Mouse (Mus musculus): ENCODE measurements at regions not wholly inside any gene's neighbourhood (a gene's known extent, or its start where the extent isn't known, plus 50 kb on each side); places are given as distances from the start of the nearest gene placed in this dataset.

- no peaks in the 10 kb centered on the region for H3K27me3 ChIP-seq (replicated peaks; ENCODE audit: low read depth, poor library complexity, severe bottlenecking)
- no peaks in the 10 kb centered on the region for H3K9me3 ChIP-seq
- no peaks in the 10 kb centered on the region for H3K36me3 ChIP-seq (replicated peaks)
- no peak overlapping the region for H3K27ac ChIP-seq (replicated peaks)
- no peak overlapping the region for H3K4me3 ChIP-seq
- no peak for DNase-seq (ENCODE audit: low spot score)
- peaks cover 14% of the 10 kb centered on the region for H3K4me1 ChIP-seq
- 87% methylated on average over 4 of the region's 4 CpGs for WGBS
Measured at GRCm38 (mm10) chr2:50003866-50004265, 62.4 kb upstream of the Lypd6 start.

GRCm38 (mm10) chr2:50004674-50005527 is 61.3 kb upstream of the Lypd6 start:
- WGBS, result 52% methylated on average over 11 of the region's 11 CpGs
- Histone ChIP-seq H3K9me3 (no peaks in the 10 kb centered on the region), H3K27me3 (replicated peaks; ENCODE audit: low read depth, poor library complexity, severe bottlenecking) (no peaks in the 10 kb centered on the region), H3K27ac (replicated peaks) (no peak overlapping the region), H3K4me3 (no peak overlapping the region), H3K4me1 (peaks cover 14% of the 10 kb centered on the region), H3K36me3 (replicated peaks) (no peaks in the 10 kb centered on the region)
- DNase-seq (ENCODE audit: low spot score), result peak; percentile 10

GRCm38 (mm10) chr2:50008282-50008681 is 57.9 kb upstream of the Lypd6 start:
- Histone ChIP-seq H3K36me3 (replicated peaks) (no peaks in the 10 kb centered on the region), H3K4me3 (no peak overlapping the region), H3K27me3 (replicated peaks; ENCODE audit: low read depth, poor library complexity, severe bottlenecking) (no peaks in the 10 kb centered on the region), H3K4me1 (peaks cover 17% of the 10 kb centered on the region), H3K27ac (replicated peaks) (no peak overlapping the region), H3K9me3 (no peaks in the 10 kb centered on the region)
- DNase-seq (ENCODE audit: low spot score), result no peak
- 69% methylated on average over 5 of the region's 5 CpGs for WGBS

- H3K27me3 ChIP-seq (replicated peaks; ENCODE audit: low read depth, poor library complexity, severe bottlenecking), result no peaks in the 10 kb centered on the region
- no peak overlapping the region for H3K4me3 ChIP-seq
- no peaks in the 10 kb centered on the region for H3K9me3 ChIP-seq
- 65% methylated on average over 1 of the region's 1 CpGs for WGBS
- peaks cover 7% of the 10 kb centered on the region for H3K4me1 ChIP-seq
- no peak overlapping the region for H3K27ac ChIP-seq (replicated peaks)
- no peaks in the 10 kb centered on the region for H3K36me3 ChIP-seq (replicated peaks)
- no peak for DNase-seq (ENCODE audit: low spot score)
Measured at GRCm38 (mm10) chr2:50010409-50010808, 55.8 kb upstream of the Lypd6 start.

GRCm38 (mm10) chr2:50012303-50012702 is 53.9 kb upstream of the Lypd6 start:
- H3K27ac ChIP-seq (replicated peaks), result no peak overlapping the region
- no peaks in the 10 kb centered on the region for H3K36me3 ChIP-seq (replicated peaks)
- H3K4me1 ChIP-seq, result peaks cover 4% of the 10 kb centered on the region; the same call in 1 of the 2 replicates
- no peak for DNase-seq (ENCODE audit: low spot score)
- no peaks in the 10 kb centered on the region for H3K9me3 ChIP-seq
- H3K27me3 ChIP-seq (replicated peaks; ENCODE audit: low read depth, poor library complexity, severe bottlenecking), result no peaks in the 10 kb centered on the region
- WGBS, result 83% methylated on average over 3 of the region's 3 CpGs
- no peak overlapping the region for H3K4me3 ChIP-seq

GRCm38 (mm10) chr2:50013248-50013647 is 53.0 kb upstream of the Lypd6 start:
- Histone ChIP-seq H3K27me3 (replicated peaks; ENCODE audit: low read depth, poor library complexity, severe bottlenecking) (no peaks in the 10 kb centered on the region), H3K4me3 (no peak overlapping the region), H3K4me1 (peaks cover 4% of the 10 kb centered on the region; the same call in 1 of the 2 replicates), H3K27ac (replicated peaks) (no peak overlapping the region), H3K36me3 (replicated peaks) (no peaks in the 10 kb centered on the region), H3K9me3 (no peaks in the 10 kb centered on the region)
- 83% methylated on average over 6 of the region's 6 CpGs for WGBS
- no peak for DNase-seq (ENCODE audit: low spot score)

GRCm38 (mm10) chr2:50013882-50014281 is 52.3 kb upstream of the Lypd6 start:
- Histone ChIP-seq H3K36me3 (replicated peaks) (no peaks in the 10 kb centered on the region), H3K4me3 (no peak overlapping the region), H3K4me1 (peaks cover 4% of the 10 kb centered on the region; the same call in 1 of the 2 replicates), H3K27ac (replicated peaks) (no peak overlapping the region), H3K9me3 (no peaks in the 10 kb centered on the region), H3K27me3 (replicated peaks; ENCODE audit: low read depth, poor library complexity, severe bottlenecking) (no peaks in the 10 kb centered on the region)
- 87% methylated on average over 5 of the region's 5 CpGs for WGBS
- DNase-seq (ENCODE audit: low spot score), result no peak

- Histone ChIP-seq H3K36me3 (replicated peaks) (no peaks in the 10 kb centered on the region), H3K27ac (replicated peaks) (no peak overlapping the region), H3K4me3 (no peak overlapping the region), H3K4me1 (peaks cover 4% of the 10 kb centered on the region; the same call in 1 of the 2 replicates), H3K27me3 (replicated peaks; ENCODE audit: low read depth, poor library complexity, severe bottlenecking) (no peaks in the 10 kb centered on the region), H3K9me3 (no peaks in the 10 kb centered on the region)
- no peak for DNase-seq (ENCODE audit: low spot score)
- WGBS, result 79% methylated on average over 2 of the region's 2 CpGs
Measured at GRCm38 (mm10) chr2:50014683-50015082, 51.5 kb upstream of the Lypd6 start.

Measured in embryonic facial prominence, embryonic 10.5 days (tissue).